Mouse (Mus musculus) heart, adult 2 months (tissue): ENCODE data around the gene Mdfic.

Experiments used
- CTCF ChIP-seq: fragments of 200-600 bp; IDR thresholded peaks from 2 replicates; pipeline ENCODE4 v1.8.1; 2022; ENCODE audit warnings: antibody characterized with exemption, mild to moderate bottlenecking, moderate library complexity
- EP300 ChIP-seq: fragments of 200-500 bp; IDR thresholded peaks from 2 replicates; pipeline ENCODE4 v1.6.1; 2011; ENCODE audit warnings: low read depth, low read length, control low read depth; ENCODE audit not compliant: insufficient read depth

GRCm38 (mm10) chr6:15777070-15777469 lies 56.6 kb downstream of the Mdfic start:
- TF ChIP-seq EP300 = peak; percentile 71; the same call in 1 of the 2 replicates
- no peak for TF ChIP-seq CTCF
